9 mouse cellular contexts compared by ENCODE assay signal in genomic region chr19:50258718-50259413, GRCm38 (mm10).
DNase-seq lines count a peak whose midpoint lies in the region; ATAC-seq lines count a peak whose summit lies in the region.
"Had no signal": no experiment of that assay in that cellular context is flagged by ENCODE, and none has a peak within 500 bp of the region (broad histone marks: within the 10 kb centered on the region; RNA-seq: fewer than 3 reads in every experiment).

No protein-coding gene starts in this region.

- no peak overlapping the region for H3K9ac ChIP-seq in liver, embryonic 12.5 days
- H3K9ac ChIP-seq in neural tube, embryonic 12.5 days = no peak overlapping the region

- no peak overlapping the region for H3K4me3 ChIP-seq in liver, embryonic 12.5 days
- H3K4me3 ChIP-seq in neural tube, embryonic 12.5 days = no peak overlapping the region
- H3K4me3 ChIP-seq: megakaryocyte, embryonic 14.5 days had no signal

- no peaks in the 10 kb centered on the region for H3K4me1 ChIP-seq in liver, embryonic 12.5 days
- H3K4me1 ChIP-seq in neural tube, embryonic 12.5 days = 0 out of 2 replicates have a peak, but pooled peaks cover 2% of the 10 kb centered on the region
- H3K4me1 ChIP-seq: megakaryocyte, embryonic 14.5 days had no signal

- H3K27me3 ChIP-seq in liver, embryonic 12.5 days (replicated peaks) = no peaks in the 10 kb centered on the region
- H3K27me3 ChIP-seq in neural tube, embryonic 12.5 days (replicated peaks) = no peaks in the 10 kb centered on the region
- H3K27me3 ChIP-seq: megakaryocyte, embryonic 14.5 days had no signal

- intact Hi-C loops in heart, postnatal 36 days (cut with DNase I) = loop anchor here (2.0 kb wide), 1 partner anchor 942 kb away; no protein-coding TSS in a partner anchor

- H3K4me2 ChIP-seq in liver, embryonic 12.5 days = no peak overlapping the region
- H3K4me2 ChIP-seq in neural tube, embryonic 12.5 days (replicated peaks) = no peak overlapping the region

- no peak for ATAC-seq in liver, embryonic 12.5 days
- ATAC-seq in neural tube, embryonic 12.5 days (ENCODE audit: low FRiP score, low read depth) = 0 out of 2 replicates have a peak, but pooled peaks have one; percentile 21

- 32% methylated on average over 16 of the region's 16 CpGs for WGBS in liver, embryonic 12.5 days (ENCODE audit: insufficient replicate concordance)
- 41% methylated on average over 16 of the region's 16 CpGs for WGBS in neural tube, embryonic 12.5 days

- no peaks in the 10 kb centered on the region for H3K36me3 ChIP-seq in liver, embryonic 12.5 days
- H3K36me3 ChIP-seq in neural tube, embryonic 12.5 days = no peaks in the 10 kb centered on the region

- DNase-seq in liver = peak; percentile 20
- DNase-seq in R1 (ENCODE audit: low read depth, low spot score) = peak; percentile 50
- peak; percentile 24 to 55 for DNase-seq in cerebellum, postnatal 36 days
- DNase-seq in heart, postnatal 36 days = peak; percentile 24 to 25
- peak; percentile 8 to 13 for DNase-seq in left cerebral cortex, adult 8-10 months (ENCODE audit: low spot score in 2 of 2)
- no peak for DNase-seq in natural killer cell, adult 2 months (ENCODE audit: low spot score in 2 of 2)

- H3K27ac ChIP-seq in liver, embryonic 12.5 days = no peak overlapping the region
- no peak overlapping the region for H3K27ac ChIP-seq in neural tube, embryonic 12.5 days

- no peaks in the 10 kb centered on the region for H3K9me3 ChIP-seq in liver, embryonic 12.5 days (replicated peaks)
- no peaks in the 10 kb centered on the region for H3K9me3 ChIP-seq in neural tube, embryonic 12.5 days
- H3K9me3 ChIP-seq: megakaryocyte, embryonic 14.5 days had no signal

Comparison
In these comparisons a context has a peak if more than half of its experiments do, and no peak if none do; other contexts are left out.
1. DNase-seq: peak in liver (single experiment), R1 (single experiment), cerebellum, postnatal 36 days (2 of 2), heart, postnatal 36 days (2 of 2) and left cerebral cortex, adult 8-10 months (2 of 2); none in natural killer cell, adult 2 months (0 of 2).